Mouse (Mus musculus) cortical plate, adult 2 months (tissue): Measurements from ENCODE around the gene Gm2564.
"Not testable (repeated sequence)": the region's sequence is repeated elsewhere in the genome, so short reads cannot be mapped to it uniquely, and the experiment has no call there.

Experiments
- CTCF ChIP-seq: fragments of 200-500 bp; IDR thresholded peaks from 2 replicates; pipeline ENCODE4 v1.5.1; 2011; ENCODE audit warnings: mild to moderate bottlenecking, control low read depth, low read length; ENCODE audit not compliant: insufficient read depth; ENCODE audit errors: extremely low read depth
- POLR2A ChIP-seq: fragments of 200-500 bp; IDR thresholded peaks from 2 replicates; pipeline ENCODE4 v1.6.1; 2011; ENCODE audit warnings: mild to moderate bottlenecking, low read length, control low read depth; ENCODE audit not compliant: insufficient read depth; ENCODE audit errors: extremely low read depth

DNA sequence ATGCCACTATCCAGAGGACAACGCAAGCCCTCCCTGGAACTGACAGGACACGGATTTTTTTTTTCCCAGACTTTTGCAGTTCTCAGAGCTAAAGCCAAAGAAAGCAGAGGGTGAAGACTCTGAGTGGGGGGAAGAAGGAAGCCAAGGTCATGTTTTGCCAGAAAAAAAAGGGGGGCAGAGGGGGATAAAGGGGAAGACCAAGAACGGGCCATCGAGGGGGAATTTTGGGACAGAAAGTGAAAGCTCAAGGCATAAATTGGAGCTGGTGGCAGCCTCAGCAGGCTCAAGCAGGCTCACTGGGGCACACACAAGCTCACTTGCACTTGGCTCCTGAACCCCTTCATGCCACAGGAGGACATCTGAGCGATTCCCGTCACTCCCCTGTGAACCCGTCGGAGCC is at the start of gene Gm2564:
- not testable (repeated sequence) for TF ChIP-seq CTCF, POLR2A
